Mouse (Mus musculus): ENCODE data around the gene Pim1.
"Not testable (repeated sequence)": the region's sequence is repeated elsewhere in the genome, so short reads cannot be mapped to it uniquely, and the experiment has no call there.

The Pim1 gene

DNA sequence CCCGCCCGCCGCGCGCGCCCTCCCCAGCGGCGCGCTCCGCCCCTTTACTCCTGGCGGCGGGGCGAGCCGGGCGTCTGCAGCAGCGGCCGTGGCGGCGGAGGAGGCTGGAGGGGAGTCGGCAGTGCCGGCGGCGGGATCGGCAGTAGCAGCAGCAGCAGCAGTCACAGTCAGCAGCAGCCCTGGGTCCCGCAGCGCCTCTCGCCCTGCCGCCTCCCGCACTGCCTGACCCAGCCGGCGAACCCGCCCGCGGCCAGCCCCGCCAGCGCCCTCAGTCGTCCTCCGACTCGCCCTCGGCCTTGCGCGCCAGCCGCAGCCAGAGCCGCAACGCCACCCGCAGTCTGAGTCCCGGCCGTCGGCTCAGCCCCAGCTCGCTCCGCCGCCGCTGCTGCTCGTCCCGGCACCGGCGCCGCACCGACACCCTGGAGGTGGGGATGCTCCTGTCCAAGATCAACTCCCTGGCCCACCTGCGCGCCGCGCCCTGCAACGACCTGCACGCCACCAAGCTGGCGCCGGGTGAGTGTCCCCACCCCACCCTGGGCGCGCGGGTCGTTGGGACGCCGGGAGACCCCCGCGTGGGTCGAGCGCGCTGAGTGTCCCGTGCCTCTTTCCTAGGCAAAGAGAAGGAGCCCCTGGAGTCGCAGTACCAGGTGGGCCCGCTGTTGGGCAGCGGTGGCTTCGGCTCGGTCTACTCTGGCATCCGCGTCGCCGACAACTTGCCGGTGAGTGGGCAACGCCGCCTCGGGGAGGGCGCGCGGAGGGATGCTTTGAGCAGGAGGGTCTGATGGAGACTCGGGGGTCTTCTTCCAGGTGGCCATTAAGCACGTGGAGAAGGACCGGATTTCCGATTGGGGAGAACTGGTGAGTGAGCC is at the start of gene Pim1:
TSS of gene Pim1 (plus strand) at position 41 of the 869 bp plus-strand sequence.
- DNase-seq (ENCODE audit: low spot score) = peak; percentile 68

DNA sequence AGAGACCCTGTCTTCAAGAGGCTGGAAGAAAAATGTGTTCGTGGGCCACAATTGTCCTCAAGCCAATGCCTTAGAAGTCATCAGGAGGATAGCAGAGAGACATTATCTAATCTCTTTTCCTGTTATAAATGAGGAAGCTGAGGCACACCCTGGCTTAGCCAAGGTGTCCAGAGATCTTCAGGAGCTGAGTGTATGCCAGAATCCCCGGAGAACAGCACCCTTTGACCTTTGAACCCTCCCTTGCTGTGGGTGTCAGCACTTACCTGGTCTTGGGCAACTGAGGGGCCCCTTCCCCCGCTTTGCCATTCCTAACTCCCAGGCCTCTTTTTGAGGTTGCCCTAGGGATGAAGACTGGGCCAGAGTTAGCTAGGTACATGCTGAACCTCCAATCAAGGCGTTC is 49.0 kb upstream of the Pim1 start:
- no peak for DNase-seq (ENCODE audit: low spot score)

DNA sequence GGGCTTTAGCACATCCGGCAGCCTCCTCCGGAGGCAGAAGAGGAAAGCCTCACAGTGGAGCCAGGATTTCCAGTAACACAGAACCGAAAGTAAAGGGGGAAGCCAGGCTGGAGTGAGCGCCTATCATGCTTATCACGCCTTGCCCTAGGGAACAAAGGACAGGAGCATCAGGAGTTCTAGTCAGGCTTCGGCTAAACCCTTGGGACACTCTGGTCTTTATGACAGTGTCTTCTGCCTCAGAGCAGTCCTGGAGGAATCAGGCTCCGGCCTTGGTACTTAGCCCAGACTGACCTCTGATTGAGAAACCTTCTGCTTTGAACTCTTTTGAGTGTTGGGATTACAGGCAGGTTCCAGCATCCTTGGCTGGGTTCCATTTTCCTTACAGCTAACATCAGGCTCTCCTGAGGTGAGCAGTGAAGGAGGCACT is 48.4 kb upstream of the Pim1 start:
- no peak for DNase-seq (ENCODE audit: low spot score)

DNA sequence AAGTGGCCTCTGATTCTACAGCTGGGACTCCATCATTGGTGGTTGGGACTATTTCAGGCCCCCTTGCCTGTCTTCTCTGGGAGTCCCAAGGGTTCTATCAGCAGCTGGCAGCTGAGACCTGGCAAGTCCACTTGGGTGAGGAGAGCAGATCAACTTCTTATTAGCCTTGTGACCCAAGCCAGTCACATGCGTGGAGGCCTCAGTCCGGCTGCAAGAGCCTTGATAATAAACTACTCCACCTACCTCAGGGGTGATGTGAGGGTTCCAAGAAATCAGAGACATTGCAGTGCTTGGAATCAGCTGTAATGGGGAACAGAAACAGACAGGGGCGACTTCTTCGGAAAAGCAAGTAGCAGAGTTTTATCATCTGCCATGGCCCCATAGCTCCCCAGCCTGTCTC is 46.8 kb upstream of the Pim1 start:
- no peak for DNase-seq (ENCODE audit: low spot score)

DNA sequence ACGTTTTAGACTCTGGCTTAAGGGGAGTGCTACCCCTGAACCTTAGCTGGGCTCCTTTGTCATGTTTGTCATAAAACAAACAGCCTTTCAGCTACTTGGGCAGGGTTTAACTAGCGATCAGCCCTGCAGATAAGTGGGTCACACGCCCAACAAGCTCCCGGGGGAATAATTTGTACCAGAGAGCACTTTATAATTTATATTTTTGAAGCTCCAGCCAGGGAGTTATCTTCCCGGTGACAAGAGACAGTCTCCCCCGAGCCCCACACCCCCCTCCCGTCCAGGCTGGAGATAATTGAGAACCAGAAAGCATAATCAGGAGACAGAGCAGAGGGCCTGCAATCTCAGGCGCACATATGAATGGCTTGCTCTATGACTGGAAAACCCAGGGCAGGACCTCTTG is 45.5 kb upstream of the Pim1 start:
- peak; percentile 64 for DNase-seq (ENCODE audit: low spot score)

DNA sequence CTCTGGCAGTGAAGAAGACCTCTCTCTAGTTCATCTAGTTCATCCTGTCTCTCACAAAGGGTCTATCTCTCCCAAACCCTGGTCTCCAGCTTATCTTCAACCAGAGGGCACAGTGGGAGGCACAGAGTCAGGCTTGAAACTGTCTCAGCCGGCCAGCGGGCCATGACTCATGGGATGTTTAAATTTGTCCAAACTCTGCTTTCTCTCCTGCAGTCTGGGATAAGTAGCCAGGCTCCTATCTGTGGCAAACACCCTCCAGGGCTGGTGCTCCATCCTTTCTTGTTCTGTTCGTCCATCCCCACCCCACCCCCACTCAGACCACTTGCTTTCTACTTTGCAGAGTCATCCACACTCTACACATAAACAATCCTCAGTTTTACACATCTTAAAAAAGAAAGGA is 43.2 kb upstream of the Pim1 start:
- no peak for DNase-seq (ENCODE audit: low spot score)

DNA sequence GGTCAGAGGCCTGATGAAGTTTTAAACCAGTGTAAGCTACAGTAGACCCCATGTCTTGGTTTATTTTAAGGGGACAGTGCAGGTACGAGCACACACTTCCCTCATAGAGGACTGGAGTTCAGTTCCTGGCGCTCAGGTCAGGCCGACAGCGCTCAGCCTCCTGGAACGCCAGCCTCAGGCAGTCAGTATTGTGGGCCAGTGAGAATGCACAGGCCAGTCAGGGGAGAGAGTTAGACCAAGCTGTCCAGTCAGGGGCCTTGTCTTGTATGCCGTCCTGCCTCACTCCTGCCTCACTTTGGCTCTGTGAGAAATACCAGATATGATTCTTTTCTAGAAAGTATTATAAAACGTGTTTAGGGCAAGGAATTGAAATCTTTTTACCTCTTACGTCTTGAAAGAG is 42.5 kb upstream of the Pim1 start:
- no peak for DNase-seq (ENCODE audit: low spot score)

DNA sequence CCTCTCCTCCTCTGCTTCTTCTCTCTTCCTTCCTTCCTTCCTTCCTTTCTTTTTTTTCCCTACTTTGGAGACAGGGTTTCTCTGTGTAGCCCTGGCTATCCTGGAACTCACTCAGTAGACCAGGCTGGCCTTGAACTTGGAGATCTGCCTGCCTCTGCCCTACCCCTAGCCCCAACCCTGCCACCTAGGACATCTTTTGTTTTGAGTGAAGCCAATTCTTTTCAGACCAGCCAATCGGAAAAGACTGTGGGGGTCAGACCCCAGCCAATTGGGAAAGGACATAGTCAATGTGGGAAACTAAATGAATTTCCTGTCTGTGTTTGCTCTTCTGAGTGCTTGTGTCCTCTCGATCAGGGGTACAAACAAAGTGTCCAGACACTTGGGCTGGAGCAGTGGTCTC is 42.0 kb upstream of the Pim1 start:
- no peak for DNase-seq (ENCODE audit: low spot score)

DNA sequence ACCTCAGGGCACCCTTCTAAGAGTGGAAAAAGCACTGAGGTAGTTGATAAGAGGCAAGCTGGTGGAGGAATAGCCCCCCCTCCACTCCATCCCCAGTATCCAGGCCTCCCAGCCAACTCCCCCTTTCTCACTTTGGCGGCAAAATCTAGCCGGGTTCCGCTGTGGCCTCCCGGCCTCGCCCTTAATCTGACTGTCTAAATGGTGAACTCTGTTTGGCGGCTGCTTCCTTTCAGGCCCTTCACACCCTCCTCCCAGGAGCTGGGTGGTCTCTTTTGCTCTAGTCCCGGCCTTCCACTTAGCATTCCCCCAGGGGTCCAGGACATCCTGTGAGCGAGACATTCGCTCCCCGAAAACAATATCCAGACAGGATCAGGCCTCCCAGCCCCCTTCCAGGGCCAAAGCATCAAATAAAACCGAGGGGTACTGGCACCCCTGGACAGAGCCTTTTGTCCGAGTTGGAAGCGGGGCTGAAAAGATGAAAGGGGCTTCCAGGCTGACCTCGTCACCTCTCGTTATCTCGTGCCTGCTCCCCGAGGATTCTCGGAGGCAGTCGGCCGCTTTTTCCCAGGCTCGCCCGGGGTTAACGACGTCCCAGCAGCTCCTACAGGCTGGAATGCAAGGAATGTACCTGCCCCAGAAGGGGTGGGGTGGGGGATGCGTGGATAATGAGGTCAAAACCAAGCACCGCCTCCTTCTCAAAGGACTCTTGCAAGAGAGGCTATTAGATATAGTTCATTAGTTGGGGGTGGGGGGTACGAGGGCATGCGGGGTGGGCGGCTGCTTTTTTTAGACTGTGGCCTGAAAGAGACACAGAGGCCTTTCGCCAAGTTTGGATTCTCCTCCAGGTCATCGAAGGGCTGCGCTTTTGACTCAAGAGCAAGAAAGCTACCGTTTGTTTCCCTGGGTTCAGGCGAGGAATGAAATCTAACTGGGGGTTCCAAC is 39.4 kb upstream of the Pim1 start:
- DNase-seq (ENCODE audit: low spot score) = peak; percentile 79

DNA sequence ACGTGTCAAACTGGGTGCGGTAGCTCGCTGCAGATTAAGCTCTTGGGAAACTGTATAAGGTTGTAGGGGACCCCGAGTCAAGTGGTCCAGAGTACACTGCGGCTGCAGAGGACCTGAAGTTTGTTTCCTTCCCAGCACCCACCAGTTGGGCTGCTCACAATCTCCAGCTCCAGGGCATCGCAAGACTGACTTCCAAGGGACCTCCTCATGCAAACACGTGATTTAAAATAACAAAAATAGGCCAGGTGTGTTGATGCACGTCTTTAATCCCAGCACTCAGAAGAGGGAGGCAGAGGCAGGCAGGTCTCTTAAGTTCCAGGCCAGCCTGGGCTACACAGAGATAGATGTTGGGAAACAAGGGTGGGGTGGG is 38.7 kb upstream of the Pim1 start:
- no peak for DNase-seq (ENCODE audit: low spot score)

DNA sequence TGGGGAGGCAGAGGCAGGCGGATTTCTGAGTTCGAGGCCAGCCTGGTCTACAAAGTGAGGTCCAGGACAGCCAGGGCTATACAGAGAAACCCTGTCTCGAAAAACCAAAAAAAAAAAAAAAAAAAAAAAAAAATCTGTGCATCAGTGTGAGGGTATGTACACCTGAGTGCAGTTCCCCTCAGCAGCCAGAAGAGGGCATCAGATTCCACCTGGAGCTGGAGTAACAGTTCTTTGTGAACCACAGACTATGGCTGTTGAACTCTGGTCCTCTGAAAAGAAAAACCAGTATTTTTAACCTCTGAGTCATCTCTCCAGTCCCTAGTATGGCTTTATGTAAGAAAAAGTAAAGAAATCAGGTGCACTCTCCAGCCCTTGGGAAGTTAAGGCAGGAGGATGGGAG is 36.4 kb upstream of the Pim1 start:
- not testable (repeated sequence) for DNase-seq (ENCODE audit: low spot score)

DNA sequence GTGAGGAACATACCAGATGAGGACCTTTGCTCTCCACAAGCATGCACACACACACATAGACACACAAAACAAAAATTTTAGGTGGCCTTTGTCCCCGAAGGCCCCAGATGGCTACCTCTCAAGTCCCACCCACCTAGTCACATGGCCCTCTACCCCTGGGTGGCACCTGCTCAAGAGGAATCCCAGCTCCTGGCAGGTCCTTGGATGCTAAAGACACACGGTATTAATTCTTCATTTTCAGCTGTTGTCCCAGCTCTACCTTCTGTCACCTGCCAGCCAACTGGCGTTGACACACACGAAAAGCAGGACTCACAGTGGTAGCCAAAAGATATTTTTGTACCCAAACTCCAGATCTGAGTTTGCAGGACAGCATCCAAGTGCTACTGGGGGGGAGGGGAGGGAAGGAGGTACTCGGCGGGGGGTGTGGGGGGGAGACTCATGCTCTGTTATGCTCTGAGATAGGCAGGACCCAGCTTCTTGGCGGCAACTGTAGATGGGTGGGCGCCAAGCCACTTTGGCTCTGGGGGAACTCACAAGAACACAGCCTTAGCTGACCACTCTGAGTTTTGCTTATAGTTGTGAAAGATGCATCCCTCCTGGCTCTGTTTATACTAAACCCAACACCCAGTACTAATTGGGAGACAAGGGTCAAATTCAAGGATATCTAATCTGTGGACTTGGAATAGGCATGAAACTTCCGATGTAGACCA is 35.0 kb upstream of the Pim1 start:
- DNase-seq (ENCODE audit: low spot score) = no peak

DNA sequence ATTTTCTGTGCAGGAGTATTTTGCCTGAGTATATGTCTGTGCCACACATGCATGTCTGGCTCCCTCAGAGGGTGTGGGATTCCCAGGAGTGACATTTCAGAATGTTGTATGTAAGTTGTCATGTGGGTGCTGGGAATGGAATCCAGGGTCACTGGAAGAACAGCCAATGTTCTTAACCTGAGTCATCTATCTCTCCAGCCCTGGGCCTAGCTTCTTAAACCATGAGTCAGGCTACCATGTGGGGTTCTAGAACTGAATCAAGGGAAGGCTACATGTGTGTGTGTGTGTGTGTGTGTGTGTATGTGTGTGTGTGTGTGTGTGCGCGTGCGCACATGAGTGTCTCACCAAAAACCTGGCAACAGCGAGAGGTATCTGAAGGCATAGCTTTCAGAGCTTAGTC is 34.1 kb upstream of the Pim1 start:
- no peak for DNase-seq (ENCODE audit: low spot score)

DNA sequence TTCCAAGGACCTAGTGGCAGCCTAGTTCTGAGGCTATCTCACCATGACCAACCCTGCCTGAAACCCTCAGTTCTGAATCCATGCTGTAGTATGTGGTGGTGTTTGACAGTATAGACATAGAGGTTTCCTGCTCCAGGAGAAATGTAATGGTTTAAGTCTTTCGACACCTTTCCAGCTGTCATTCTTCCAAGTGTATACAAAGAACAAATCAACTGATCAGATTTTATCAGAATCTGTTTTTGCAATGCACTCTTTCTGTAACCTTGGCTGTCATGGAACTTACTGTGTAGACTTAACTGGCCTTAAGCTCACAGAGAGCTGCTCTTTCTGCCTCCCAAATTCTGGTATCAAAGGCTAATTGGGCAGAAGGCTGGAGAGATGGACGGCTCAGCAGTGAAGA is 33.6 kb upstream of the Pim1 start:
- DNase-seq (ENCODE audit: low spot score) = no peak

DNA sequence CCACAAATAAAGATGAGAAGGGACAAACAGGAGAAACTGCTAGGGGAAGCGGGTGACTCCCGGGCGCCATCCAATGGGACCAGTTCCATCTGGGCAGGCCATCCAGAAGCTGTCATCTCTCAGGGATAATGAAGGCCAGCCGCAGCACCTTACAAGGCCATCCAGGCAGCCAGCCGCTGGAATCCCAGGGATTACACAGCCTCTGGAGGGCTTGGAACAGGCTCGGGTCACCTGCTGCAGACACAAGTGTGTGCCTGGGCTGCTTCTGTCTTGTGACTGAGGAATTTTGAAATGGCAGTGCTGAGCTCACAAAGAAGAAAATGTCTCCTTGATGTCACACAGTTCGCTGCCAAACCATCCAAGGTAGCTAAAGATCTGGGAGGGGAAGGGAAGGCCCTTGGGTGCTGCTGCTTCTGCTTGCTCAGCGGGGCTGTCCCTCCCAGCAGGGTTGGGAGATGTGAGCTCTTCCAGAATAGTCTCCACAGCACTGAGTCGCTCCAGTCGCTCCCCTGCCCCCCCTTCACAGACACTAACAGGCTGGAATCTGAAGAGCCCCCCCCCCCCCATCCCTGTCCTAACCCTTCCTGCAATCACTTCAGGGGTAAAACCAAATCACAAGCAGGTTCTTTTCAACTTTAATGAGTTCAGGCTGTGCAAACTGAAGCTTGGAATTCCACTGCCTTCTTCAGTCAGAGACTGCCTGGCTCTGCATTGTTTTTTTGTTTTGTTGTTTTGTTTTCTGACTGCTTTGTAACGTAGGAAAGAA is 32.6 kb upstream of the Pim1 start:
- DNase-seq (ENCODE audit: low spot score) = no peak

DNA sequence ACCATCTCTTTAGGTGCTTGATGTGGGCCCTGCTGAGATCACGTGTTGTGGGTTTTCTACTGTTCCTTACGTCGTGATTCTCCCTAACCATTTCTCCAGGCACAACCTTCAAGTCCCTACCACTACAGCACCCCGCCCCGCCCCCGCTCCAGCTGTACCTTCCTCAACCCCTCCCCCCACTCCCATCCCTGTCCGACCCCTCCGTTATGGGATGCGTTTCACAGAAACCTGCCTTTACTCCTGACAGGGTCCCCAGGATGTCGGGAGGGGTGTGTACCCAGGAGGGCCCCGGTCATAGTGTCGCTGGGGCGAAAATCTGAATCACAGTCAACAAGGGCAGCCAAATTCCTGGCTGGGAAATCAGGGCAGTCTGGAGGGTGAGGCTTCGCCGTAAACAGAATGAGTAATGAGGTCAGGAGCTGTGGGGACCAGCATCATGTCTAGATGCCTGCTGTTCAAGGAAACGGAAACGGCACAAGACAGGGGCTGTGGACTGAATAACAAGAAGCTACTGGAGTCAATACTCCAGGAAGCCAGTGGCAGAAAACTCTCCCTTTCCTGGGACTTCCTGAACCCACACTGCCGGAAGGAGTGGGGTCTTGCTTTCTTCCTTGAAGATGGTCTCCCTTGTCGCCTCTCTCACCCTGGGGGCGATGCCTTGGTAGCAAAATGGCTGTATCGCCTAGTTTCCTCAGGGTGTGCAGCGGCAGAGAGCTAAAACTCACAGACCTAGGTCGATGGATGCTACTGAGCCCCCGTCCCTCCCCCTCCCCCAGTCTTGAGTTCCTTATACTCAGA is 31.0 kb upstream of the Pim1 start:
- peak; percentile 74 for DNase-seq (ENCODE audit: low spot score)

DNA sequence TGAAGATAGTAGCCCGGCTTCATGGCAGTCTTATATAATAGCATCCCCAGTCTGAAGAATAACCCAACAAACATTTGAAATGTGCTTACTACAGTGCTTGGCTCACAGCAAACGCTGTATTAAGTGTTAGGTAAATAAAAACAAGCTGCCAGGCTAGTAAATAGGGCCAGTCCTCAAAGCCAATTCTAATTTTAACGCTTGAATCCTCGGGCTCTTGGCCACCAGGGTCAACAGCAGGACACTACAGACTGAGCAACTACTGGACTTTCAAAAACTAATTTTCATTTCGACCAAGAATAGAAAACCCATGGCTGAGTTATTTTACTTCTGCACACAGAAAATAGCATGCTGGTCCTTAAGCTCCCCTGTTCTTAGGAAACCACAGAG is 30.4 kb upstream of the Pim1 start:
- no peak for DNase-seq (ENCODE audit: low spot score)

DNA sequence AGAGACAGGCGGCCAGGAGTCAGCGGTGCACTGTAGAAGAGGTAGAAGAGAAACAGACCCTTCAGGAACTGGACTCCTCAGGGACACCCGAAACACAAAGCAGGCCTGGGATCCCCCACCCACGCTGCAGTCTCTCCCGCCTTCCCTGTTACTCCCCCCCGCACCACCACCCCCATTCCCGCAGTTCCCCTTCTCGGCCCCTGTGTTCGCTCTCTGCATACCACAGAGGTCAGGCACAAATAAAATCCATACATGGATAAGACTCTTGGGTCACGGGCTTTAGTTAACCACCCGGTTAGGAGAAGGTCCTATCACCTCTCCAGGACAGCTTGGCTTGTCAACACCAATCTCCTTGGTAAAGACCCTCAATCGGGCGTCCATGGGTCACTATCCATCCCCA is 26.9 kb upstream of the Pim1 start:
- DNase-seq (ENCODE audit: low spot score) = no peak

DNA sequence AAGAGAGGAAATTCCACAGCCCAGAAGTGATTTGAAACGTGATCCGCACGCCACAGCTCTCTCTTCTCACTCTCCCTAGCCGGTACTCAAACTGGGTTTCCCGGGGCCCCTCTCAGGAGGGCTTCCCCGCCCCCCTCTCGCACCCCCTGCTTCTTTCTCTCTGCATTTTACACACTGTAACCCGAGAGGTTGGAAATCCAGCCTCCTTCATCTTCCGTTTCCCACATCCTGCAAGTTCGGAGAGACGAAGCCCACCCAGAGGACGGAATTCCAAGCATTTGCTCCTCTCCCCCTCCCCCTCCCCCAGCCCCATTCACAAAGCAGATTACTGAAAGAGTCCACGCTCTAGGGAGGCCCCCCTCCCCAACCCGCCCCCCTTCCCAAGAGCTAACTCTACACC is 26.5 kb upstream of the Pim1 start:
- DNase-seq (ENCODE audit: low spot score) = peak; percentile 78

DNA sequence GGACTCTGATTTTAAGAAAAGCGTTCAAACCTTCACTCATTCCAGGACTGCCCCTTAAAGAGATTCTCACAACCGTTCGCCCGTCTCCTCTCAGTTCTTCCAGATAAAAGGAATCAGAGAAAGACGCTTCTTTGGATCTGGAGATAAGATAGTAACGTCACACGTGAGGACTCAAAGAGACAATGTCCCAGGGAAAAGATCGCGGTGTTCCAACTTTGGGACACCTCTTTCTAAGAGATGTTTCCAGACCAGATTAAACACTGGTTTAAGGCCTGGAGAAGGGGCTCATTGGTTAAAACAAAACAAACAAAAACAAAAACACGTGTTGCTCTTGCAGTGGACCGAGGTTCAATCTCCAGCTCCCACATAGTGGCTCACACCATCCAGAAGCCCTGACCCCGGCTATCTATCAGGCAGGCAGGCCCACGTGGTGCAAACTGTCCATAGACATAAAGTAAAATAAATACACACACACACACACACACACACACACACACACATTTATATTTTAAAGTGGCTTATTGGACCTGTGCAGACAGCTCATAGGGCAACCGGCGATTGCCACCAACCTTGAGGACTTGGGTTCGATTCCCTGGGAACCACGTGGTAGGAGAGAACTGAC is 25.9 kb upstream of the Pim1 start:
- DNase-seq (ENCODE audit: low spot score) = no peak
